Mouse (Mus musculus) testis, adult 2 months (tissue): ENCODE measurements at regions not wholly inside any gene's neighbourhood (a gene's known extent, or its start where the extent isn't known, plus 50 kb on each side); places are given as distances from the start of the nearest gene placed in this dataset.

Experiments used
- H3K27ac ChIP-seq: fragments of 200-500 bp; 2 replicates; pipeline ENCODE4 v1.5.1; 2012; ENCODE audit warnings: low read depth, low read length; ENCODE audit not compliant: control insufficient read depth, insufficient read depth
- H3K27me3 ChIP-seq: fragments of 200-500 bp; 2 replicates; pipeline ENCODE4 v1.6.1; 2012; ENCODE audit warnings: mild to moderate bottlenecking, low read length, moderate library complexity; ENCODE audit not compliant: control insufficient read depth, insufficient read depth
- H3K36me3 ChIP-seq: fragments of 200-500 bp; 2 replicates; pipeline ENCODE4 v1.6.1; 2012; ENCODE audit warnings: mild to moderate bottlenecking, low read length; ENCODE audit not compliant: control insufficient read depth, insufficient read depth
- H3K4me1 ChIP-seq: fragments of 200-500 bp; 2 replicates; pipeline ENCODE4 v1.6.1; 2012; ENCODE audit warnings: low read length; ENCODE audit not compliant: control insufficient read depth, insufficient read depth
- H3K4me3 ChIP-seq: fragments of 200-500 bp; 2 replicates; pipeline ENCODE4 v1.5.1; 2012; ENCODE audit warnings: low read depth, mild to moderate bottlenecking, low read length, moderate library complexity, mixed read lengths; ENCODE audit not compliant: control insufficient read depth
- CTCF ChIP-seq: fragments of 200-500 bp; IDR thresholded peaks from 2 replicates; pipeline ENCODE4 v1.5.1; 2012; ENCODE audit warnings: low read depth, mild to moderate bottlenecking, inconsistent platforms, low read length, moderate library complexity; ENCODE audit not compliant: control insufficient read depth, insufficient read depth, insufficient replicate concordance
- POLR2A ChIP-seq: fragments of 200-500 bp; IDR thresholded peaks from 2 replicates; pipeline ENCODE4 v1.6.1; 2012; ENCODE audit warnings: low read depth, mild to moderate bottlenecking, inconsistent platforms, low read length, moderate library complexity; ENCODE audit not compliant: control insufficient read depth

DNA sequence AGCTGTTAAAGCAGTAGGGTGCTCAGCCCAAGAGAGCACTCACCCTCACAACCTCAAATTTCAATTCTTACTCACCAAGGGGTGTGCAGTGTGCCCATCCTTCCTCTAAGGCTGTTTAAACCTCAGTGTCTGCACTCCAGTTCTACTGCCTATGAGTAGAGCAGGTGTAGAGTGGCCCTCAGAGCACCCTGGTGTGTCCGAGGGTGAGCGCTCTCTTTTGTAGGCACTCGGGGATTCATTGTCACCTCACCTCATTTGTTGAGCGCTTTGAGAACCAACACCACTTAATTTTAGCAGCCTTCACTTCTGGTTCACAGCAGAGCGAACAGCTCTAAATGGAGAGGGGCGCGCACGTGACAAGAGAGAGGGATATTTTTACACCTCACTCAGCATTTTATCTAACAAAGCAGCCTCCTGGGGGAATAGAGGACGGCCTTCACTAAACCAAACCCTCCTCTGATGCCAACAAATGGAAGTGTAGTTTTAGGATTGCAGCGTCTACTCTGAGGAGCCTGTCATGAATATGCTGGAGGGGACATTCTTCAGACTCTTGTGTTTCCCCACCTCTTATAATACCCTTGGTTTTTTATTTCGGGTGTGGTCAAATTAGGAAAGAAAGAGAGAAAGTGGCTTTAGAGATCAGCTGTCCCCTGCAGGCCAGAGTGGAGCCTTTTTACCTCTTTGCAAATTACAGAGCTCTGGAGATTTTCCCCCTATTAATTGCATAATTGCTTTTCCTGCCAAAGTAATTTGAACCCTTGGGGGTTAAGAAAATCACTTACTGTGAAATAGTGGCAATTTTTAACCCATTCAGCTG, 78.2 kb upstream of the D1Pas1 start:
- TF ChIP-seq POLR2A = no peak
- no peak for TF ChIP-seq CTCF
- no peaks in the 10 kb centered on the region for H3K4me1 ChIP-seq
- H3K36me3 ChIP-seq = no peaks in the 10 kb centered on the region
- no peak overlapping the region for H3K4me3 ChIP-seq
- H3K27ac ChIP-seq = no peak overlapping the region
- H3K27me3 ChIP-seq = no peaks in the 10 kb centered on the region

DNA sequence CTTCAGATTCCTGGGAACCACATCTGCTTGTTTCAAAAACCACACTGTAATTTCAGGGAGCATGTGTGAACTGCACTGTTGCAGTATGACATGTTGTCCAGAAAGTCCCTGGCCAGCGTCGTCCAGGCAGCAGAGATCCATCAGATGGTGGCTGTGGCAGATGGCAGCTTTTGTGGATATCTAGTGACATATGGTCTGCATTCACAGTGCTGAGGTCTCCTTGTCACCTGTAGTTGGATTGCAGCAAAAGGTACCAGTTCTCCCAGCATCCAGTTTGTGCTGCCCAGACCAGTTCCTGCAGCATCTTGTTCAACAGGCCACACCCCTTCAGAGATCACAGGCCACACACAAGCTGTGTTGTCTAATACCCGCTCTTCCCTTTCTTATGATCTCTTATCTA, 80.1 kb upstream of the D1Pas1 start:
- Histone ChIP-seq H3K27ac (no peak overlapping the region), H3K36me3 (no peaks in the 10 kb centered on the region), H3K27me3 (no peaks in the 10 kb centered on the region), H3K4me1 (no peaks in the 10 kb centered on the region), H3K4me3 (no peak overlapping the region)
- TF ChIP-seq CTCF (no peak), POLR2A (no peak)

DNA sequence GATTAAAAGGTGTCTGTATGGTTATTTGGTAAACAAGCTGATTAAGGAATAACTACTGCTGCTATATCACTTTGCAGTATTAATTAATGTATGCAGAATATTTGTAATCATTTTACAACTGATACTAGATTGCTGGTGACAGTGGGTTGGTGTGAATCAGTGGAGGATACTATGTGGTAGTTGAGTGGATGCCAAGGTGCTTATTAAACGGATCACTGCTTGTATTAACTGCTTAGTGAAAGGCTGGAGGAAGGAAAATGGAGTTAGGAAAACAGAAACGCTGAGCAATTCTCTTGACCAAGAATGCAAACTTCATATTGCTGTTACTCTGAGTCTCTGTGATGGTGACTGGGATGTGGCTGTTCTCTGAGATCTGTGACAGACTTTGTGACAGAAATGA, 86.8 kb upstream of the D1Pas1 start:
- Histone ChIP-seq H3K4me3 (no peak overlapping the region), H3K27me3 (no peaks in the 10 kb centered on the region), H3K4me1 (no peaks in the 10 kb centered on the region), H3K27ac (no peak overlapping the region), H3K36me3 (no peaks in the 10 kb centered on the region)
- no peak for TF ChIP-seq POLR2A
- no peak for TF ChIP-seq CTCF

DNA sequence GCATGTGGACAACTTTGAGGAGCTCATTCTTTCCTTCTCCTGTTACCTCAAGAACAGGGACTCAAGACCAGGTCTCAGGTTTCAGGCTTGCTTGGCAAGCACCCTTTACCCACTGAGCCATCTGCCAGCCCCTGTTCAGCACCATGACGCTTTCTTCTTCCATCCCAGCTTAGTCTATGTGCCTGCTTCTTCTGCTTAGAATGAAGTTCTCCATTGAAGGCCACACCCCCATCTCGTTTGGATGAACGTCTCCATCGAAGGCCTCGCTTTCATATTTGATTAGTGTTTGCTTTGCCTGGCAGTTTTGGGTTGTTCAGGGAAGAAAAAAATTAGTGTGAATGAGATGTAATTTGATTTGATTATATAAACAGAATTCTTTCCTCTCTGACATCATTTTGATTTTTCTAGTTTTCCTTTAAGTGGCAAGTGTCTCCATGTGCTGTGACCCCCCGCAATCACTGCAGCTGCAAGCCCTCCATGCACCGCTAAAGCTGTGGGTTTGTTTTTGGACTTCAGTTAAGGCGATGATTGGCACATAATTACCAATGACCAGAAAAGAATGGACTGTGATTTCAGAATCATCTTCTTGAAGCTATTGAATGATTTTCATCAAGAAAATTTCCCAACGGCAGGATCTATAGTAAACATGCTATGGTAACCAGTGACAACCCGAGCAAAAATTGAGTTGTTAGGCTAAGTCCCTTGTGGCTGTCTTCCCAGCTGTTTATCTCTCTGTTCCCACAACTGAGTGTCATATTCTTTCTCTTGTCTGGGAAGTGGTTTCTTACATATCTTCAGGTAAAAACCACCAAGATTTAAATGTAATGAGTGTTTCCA, 106.4 kb upstream of the D1Pas1 start:
- H3K4me1 ChIP-seq = no peaks in the 10 kb centered on the region; the same call in 1 of the 2 replicates
- no peak overlapping the region for H3K4me3 ChIP-seq
- no peaks in the 10 kb centered on the region for H3K36me3 ChIP-seq
- H3K27me3 ChIP-seq = no peaks in the 10 kb centered on the region
- no peak overlapping the region for H3K27ac ChIP-seq
- TF ChIP-seq POLR2A (no peak), CTCF (no peak)

DNA sequence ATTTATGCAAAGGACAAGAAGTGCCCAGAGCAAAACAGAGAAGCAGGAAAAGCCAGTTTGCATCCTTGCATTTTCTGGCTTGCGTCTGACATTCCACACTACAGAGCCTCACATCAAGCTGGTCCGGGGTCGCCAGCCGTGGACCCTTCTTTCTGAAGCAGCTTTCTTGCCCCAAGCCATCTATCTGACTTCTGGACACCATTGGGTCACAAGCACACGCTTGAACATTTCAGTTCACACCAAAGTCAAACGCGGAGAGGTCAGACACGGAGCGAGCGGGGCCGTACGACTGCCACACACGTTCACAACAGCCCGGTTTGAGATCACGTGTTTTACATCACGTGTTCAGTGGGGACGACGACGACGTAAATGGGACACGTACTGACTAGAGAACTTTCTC, 108.9 kb upstream of the D1Pas1 start:
- Histone ChIP-seq H3K4me1 (no peaks in the 10 kb centered on the region; the same call in 1 of the 2 replicates), H3K36me3 (no peaks in the 10 kb centered on the region), H3K27me3 (no peaks in the 10 kb centered on the region), H3K27ac (no peak overlapping the region), H3K4me3 (peak overlapping the region; percentile 41)
- no peak for TF ChIP-seq POLR2A
- TF ChIP-seq CTCF = no peak

DNA sequence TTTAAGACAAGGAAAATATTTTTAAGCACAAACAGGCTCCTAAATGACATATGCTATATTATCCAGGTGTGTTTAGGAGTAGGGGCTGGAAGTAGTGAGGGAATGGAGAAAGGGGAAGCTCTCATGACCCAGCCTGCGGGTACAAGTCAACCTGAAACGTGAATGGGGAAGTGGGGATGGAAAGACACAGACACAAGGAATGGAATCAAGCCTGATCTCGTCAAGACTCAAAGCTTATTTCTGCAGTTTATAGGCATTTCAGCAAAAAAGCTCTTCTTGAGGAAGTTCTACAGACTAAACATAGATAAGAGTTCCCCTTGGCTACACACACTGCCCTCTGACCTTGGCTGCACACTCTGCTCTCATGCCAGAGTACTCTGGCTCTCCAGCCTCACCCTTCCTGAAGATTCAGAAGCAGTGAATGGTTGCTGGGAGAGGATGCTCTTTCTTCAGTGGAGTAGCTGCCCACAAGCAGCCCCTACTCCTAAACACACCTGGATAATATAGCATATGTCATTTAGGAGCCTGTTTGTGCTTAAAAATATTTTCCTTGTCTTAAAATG, 106.4 kb upstream of the Rrp15 start:
- TF ChIP-seq CTCF (no peak), POLR2A (no peak)

DNA sequence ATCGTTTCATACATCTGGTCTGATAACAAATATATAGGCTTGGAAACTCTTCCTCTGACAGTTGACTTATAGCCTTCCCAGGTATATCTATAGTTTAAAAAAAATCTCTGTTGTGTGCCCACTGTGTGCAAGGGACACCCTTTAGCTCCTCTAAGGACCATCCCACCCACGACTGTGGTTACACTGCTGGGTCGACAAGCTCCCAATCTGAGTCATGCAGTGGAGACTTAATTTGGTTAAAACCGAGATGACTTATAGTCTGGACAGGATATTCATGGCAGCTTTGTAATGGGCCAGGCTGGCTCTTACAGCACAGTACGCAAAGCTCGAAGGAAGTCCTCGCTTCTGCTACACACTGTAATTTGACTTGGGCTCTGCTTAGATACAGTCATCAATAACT, 96.1 kb upstream of the Rrp15 start:
- Histone ChIP-seq H3K36me3 (no peaks in the 10 kb centered on the region), H3K4me1 (peaks cover 2% of the 10 kb centered on the region; the same call in 1 of the 2 replicates), H3K4me3 (no peak overlapping the region), H3K27ac (no peak overlapping the region), H3K27me3 (no peaks in the 10 kb centered on the region)
- TF ChIP-seq POLR2A (no peak), CTCF (no peak)

More for the DNA sequence above, 106.4 kb upstream of the Rrp15 start:
- H3K4me3 ChIP-seq = no peak overlapping the region
- H3K27me3 ChIP-seq = no peaks in the 10 kb centered on the region
- no peaks in the 10 kb centered on the region; the same call in 1 of the 2 replicates for H3K4me1 ChIP-seq
- no peaks in the 10 kb centered on the region for H3K36me3 ChIP-seq
- H3K27ac ChIP-seq = no peak overlapping the region
